Mouse (Mus musculus): Measurements from ENCODE around the gene Ap4s1.
"Not testable (repeated sequence)": the region's sequence is repeated elsewhere in the genome, so short reads cannot be mapped to it uniquely, and the experiment has no call there.

DNA sequence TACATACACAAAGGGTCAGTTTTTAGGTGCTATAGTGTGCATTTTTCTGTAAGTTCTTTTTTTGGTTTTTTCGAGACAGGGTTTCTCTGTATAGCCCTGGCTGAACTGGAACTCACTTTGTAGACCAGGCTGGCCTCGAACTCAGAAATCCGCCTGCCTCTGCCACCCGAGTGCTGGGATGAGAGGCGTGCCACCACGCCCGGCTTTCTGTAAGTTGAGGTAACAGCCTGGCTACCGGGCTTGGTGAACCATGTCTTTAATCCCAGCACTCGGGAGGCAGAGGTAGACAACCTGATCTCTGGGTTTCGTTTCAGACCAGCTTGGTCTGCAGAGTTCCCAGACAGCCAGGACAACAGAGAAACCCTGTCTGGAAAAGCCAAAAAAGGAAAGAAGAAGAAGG lies 2.0 kb downstream of the Ap4s1 start:
- TF ChIP-seq POLR2A (IDR thresholded peaks at IDR 0.05; ENCODE audit: borderline replicate concordance, control insufficient read depth, low read depth, low read length); CTCF (IDR thresholded peaks at IDR 0.05; ENCODE audit: control insufficient read depth, insufficient read depth, low read length): not testable (repeated sequence)
